ENCODE assay signal across 12 mouse cellular contexts in the genomic region with DNA sequence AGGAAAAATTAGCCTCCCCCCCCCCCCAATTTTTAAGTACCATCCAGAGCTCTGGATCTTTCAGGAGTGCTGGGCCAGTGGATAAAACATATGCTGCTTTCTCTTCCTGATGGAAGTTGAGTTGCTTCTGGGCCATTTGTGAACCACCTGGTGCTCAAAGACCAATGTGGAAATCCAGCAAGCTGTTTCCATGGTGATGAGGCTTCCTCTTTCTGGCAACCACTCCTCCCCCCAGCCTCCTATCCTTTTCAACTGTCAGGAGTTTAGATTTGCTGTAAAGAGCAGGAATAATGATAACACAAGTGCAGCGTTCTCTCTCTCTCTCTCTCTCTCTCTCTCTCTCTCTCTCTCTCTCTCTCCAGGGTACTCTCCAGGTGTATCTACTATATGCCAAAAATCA.
A peak's percentile ranks its signal among the peaks of the same experiment; 100 is the strongest.
DNase-seq lines count a peak whose midpoint lies in the region; ATAC-seq lines count a peak whose summit lies in the region.
"Had no signal": no experiment of that assay in that cellular context is flagged by ENCODE, and none has a peak within 500 bp of the region (broad histone marks: within the 10 kb centered on the region; RNA-seq: fewer than 3 reads in every experiment).

No protein-coding gene starts in this region.

- peak; percentile 3 for DNase-seq in hindbrain, embryonic 11.5 days (ENCODE audit: low spot score)
- no peak for DNase-seq in hindbrain, embryonic 14.5 days (ENCODE audit: low spot score)
- peak; percentile 6 for DNase-seq in A20 (ENCODE audit: low read depth, low spot score)
- DNase-seq in thymus, adult 18-20 months = no peak
- no peak for DNase-seq in kidney, postnatal 25 days
- no peak for DNase-seq in yolk sac, embryonic 10.5 days (ENCODE audit: low spot score)

- H3K4me1 ChIP-seq in hindbrain, embryonic 11.5 days (replicated peaks; ENCODE audit: control insufficient read depth, insufficient read depth, low read length) = no peaks in the 10 kb centered on the region
- H3K4me1 ChIP-seq in hindbrain, embryonic 14.5 days (replicated peaks; ENCODE audit: control insufficient read depth, insufficient read depth, low read length) = 0 out of 2 replicates have a peak, but pooled peaks cover 8% of the 10 kb centered on the region
- H3K4me1 ChIP-seq: embryonic facial prominence, embryonic 12.5 days; heart, embryonic 13.5 days had no signal

- H3K36me3 ChIP-seq in hindbrain, embryonic 11.5 days (ENCODE audit: control insufficient read depth, insufficient read depth, low read length) = no peaks in the 10 kb centered on the region
- H3K36me3 ChIP-seq in hindbrain, embryonic 14.5 days (replicated peaks; ENCODE audit: control insufficient read depth, insufficient read depth) = no peaks in the 10 kb centered on the region
- H3K36me3 ChIP-seq: embryonic facial prominence, embryonic 12.5 days; heart, embryonic 13.5 days had no signal

- no peaks in the 10 kb centered on the region for H3K27me3 ChIP-seq in hindbrain, embryonic 11.5 days (ENCODE audit: control insufficient read depth, insufficient read depth, low read length)
- no peaks in the 10 kb centered on the region for H3K27me3 ChIP-seq in hindbrain, embryonic 14.5 days (ENCODE audit: control insufficient read depth, insufficient read depth, low read length)
- H3K27me3 ChIP-seq: embryonic facial prominence, embryonic 12.5 days; heart, embryonic 13.5 days had no signal

- no peak overlapping the region for H3K27ac ChIP-seq in hindbrain, embryonic 11.5 days (ENCODE audit: low read depth, low read length)
- H3K27ac ChIP-seq in hindbrain, embryonic 14.5 days = no peak overlapping the region
- H3K27ac ChIP-seq: embryonic facial prominence, embryonic 12.5 days; heart, embryonic 13.5 days; liver, embryonic 14.5 days had no signal

- 28% methylated on average over 1 of the region's 1 CpGs for WGBS in hindbrain, embryonic 11.5 days
- WGBS in hindbrain, embryonic 14.5 days = 21% methylated on average over 1 of the region's 1 CpGs

- ATAC-seq in hindbrain, embryonic 11.5 days (ENCODE audit: low FRiP score) = peak; percentile 38; the same call in 1 of the 2 replicates
- ATAC-seq in hindbrain, embryonic 14.5 days (ENCODE audit: low FRiP score) = no peak
- 0 out of 2 replicates have a peak, but pooled peaks have one; percentile 52 for ATAC-seq in common myeloid progenitor, adult 5-6 weeks (replicated peaks; ENCODE audit: low read depth, poor library complexity, severe bottlenecking)
- ATAC-seq in megakaryocyte progenitor cell, adult 5-6 weeks (replicated peaks; ENCODE audit: poor library complexity) = peak; percentile 68
- ATAC-seq: intestine, embryonic 16.5 days had no signal

- no peaks in the 10 kb centered on the region for H3K9me3 ChIP-seq in hindbrain, embryonic 11.5 days (ENCODE audit: control insufficient read depth, low read length)
- no peaks in the 10 kb centered on the region for H3K9me3 ChIP-seq in hindbrain, embryonic 14.5 days (ENCODE audit: control insufficient read depth, low read length)
- H3K9me3 ChIP-seq: embryonic facial prominence, embryonic 12.5 days; heart, embryonic 13.5 days had no signal

- no peak overlapping the region for H3K4me3 ChIP-seq in hindbrain, embryonic 11.5 days (ENCODE audit: low read depth, low read length)
- no peak overlapping the region for H3K4me3 ChIP-seq in hindbrain, embryonic 14.5 days (replicated peaks; ENCODE audit: low read length)
- H3K4me3 ChIP-seq: embryonic facial prominence, embryonic 12.5 days; heart, embryonic 13.5 days had no signal

- H3K4me2 ChIP-seq in hindbrain, embryonic 11.5 days (replicated peaks; ENCODE audit: low read depth, low read length) = no peak overlapping the region
- no peak overlapping the region for H3K4me2 ChIP-seq in hindbrain, embryonic 14.5 days (replicated peaks)
- H3K4me2 ChIP-seq: embryonic facial prominence, embryonic 12.5 days; heart, embryonic 13.5 days had no signal

- no peak overlapping the region for H3K9ac ChIP-seq in hindbrain, embryonic 11.5 days (ENCODE audit: low read depth, low read length)
- H3K9ac ChIP-seq in hindbrain, embryonic 14.5 days = no peak overlapping the region
- H3K9ac ChIP-seq: embryonic facial prominence, embryonic 12.5 days; heart, embryonic 13.5 days; liver, embryonic 14.5 days had no signal

Comparison
In these comparisons a context has a peak if more than half of its experiments do, and no peak if none do; other contexts are left out.
1. DNase-seq: peak in hindbrain, embryonic 11.5 days (single experiment) and A20 (single experiment); none in hindbrain, embryonic 14.5 days (single experiment), thymus, adult 18-20 months (0 of 2), kidney, postnatal 25 days (0 of 2) and yolk sac, embryonic 10.5 days (single experiment).